Mouse (Mus musculus): ENCODE measurements around the gene Gm20388. TPM values are rescaled to one million over a fixed set of nuclear protein-coding genes. Genes with fewer than 3 reads are reported as not detected.

Gene Gm20388
- total RNA-seq, 1 experiment from 2014 or later: 10.0 TPM

- no peak for ATAC-seq (replicated peaks; ENCODE audit: insufficient number of reproducible peaks, low FRiP score, low TSS enrichment, poor library complexity, severe bottlenecking)
Observed at GRCm38 (mm10) chr8:124286461-124287124, 4376.0 kb downstream of the Gm20388 start.

- no peak for ATAC-seq (replicated peaks; ENCODE audit: insufficient number of reproducible peaks, low FRiP score, low TSS enrichment, poor library complexity, severe bottlenecking)
Observed at GRCm38 (mm10) chr8:124288215-124288864, 4377.7 kb downstream of the Gm20388 start.

- no peak for ATAC-seq (replicated peaks; ENCODE audit: insufficient number of reproducible peaks, low FRiP score, low TSS enrichment, poor library complexity, severe bottlenecking)
Observed at GRCm38 (mm10) chr8:124289481-124290050, 4378.9 kb downstream of the Gm20388 start.

- ATAC-seq (replicated peaks; ENCODE audit: insufficient number of reproducible peaks, low FRiP score, low TSS enrichment, poor library complexity, severe bottlenecking): no peak
Observed at GRCm38 (mm10) chr8:124290911-124291691, 4380.5 kb downstream of the Gm20388 start.

GRCm38 (mm10) chr8:124291693-124292092 is 4381.1 kb downstream of the Gm20388 start:
- ATAC-seq (replicated peaks; ENCODE audit: insufficient number of reproducible peaks, low FRiP score, low TSS enrichment, poor library complexity, severe bottlenecking): no peak

- ATAC-seq (replicated peaks; ENCODE audit: insufficient number of reproducible peaks, low FRiP score, low TSS enrichment, poor library complexity, severe bottlenecking): no peak
Observed at GRCm38 (mm10) chr8:124292965-124293364, 4382.3 kb downstream of the Gm20388 start.

GRCm38 (mm10) chr8:124294425-124294824 is 4383.8 kb downstream of the Gm20388 start:
- no peak for ATAC-seq (replicated peaks; ENCODE audit: insufficient number of reproducible peaks, low FRiP score, low TSS enrichment, poor library complexity, severe bottlenecking)

- no peak for ATAC-seq (replicated peaks; ENCODE audit: insufficient number of reproducible peaks, low FRiP score, low TSS enrichment, poor library complexity, severe bottlenecking)
Observed at GRCm38 (mm10) chr8:124294900-124295299, 4384.3 kb downstream of the Gm20388 start.

GRCm38 (mm10) chr8:124295357-124295756 is 4384.7 kb downstream of the Gm20388 start:
- no peak for ATAC-seq (replicated peaks; ENCODE audit: insufficient number of reproducible peaks, low FRiP score, low TSS enrichment, poor library complexity, severe bottlenecking)

GRCm38 (mm10) chr8:124301512-124301911 is 4390.9 kb downstream of the Gm20388 start:
- ATAC-seq (replicated peaks; ENCODE audit: insufficient number of reproducible peaks, low FRiP score, low TSS enrichment, poor library complexity, severe bottlenecking): no peak

- no peak for ATAC-seq (replicated peaks; ENCODE audit: insufficient number of reproducible peaks, low FRiP score, low TSS enrichment, poor library complexity, severe bottlenecking)
Observed at GRCm38 (mm10) chr8:124301935-124302555, 4391.4 kb downstream of the Gm20388 start.

GRCm38 (mm10) chr8:124303211-124303902 is 4392.7 kb downstream of the Gm20388 start:
- ATAC-seq (replicated peaks; ENCODE audit: insufficient number of reproducible peaks, low FRiP score, low TSS enrichment, poor library complexity, severe bottlenecking): no peak

GRCm38 (mm10) chr8:124304141-124304540 is 4393.5 kb downstream of the Gm20388 start:
- ATAC-seq (replicated peaks; ENCODE audit: insufficient number of reproducible peaks, low FRiP score, low TSS enrichment, poor library complexity, severe bottlenecking): no peak

GRCm38 (mm10) chr8:124306574-124306973 is 4395.9 kb downstream of the Gm20388 start:
- no peak for ATAC-seq (replicated peaks; ENCODE audit: insufficient number of reproducible peaks, low FRiP score, low TSS enrichment, poor library complexity, severe bottlenecking)

GRCm38 (mm10) chr8:124307700-124308099 is 4397.1 kb downstream of the Gm20388 start:
- no peak for ATAC-seq (replicated peaks; ENCODE audit: insufficient number of reproducible peaks, low FRiP score, low TSS enrichment, poor library complexity, severe bottlenecking)

- no peak for ATAC-seq (replicated peaks; ENCODE audit: insufficient number of reproducible peaks, low FRiP score, low TSS enrichment, poor library complexity, severe bottlenecking)
Observed at GRCm38 (mm10) chr8:124310509-124310908, 4399.9 kb downstream of the Gm20388 start.

- ATAC-seq (replicated peaks; ENCODE audit: insufficient number of reproducible peaks, low FRiP score, low TSS enrichment, poor library complexity, severe bottlenecking): no peak
Observed at GRCm38 (mm10) chr8:124311111-124311510, 4400.5 kb downstream of the Gm20388 start.

GRCm38 (mm10) chr8:124311723-124312122 is 4401.1 kb downstream of the Gm20388 start:
- no peak for ATAC-seq (replicated peaks; ENCODE audit: insufficient number of reproducible peaks, low FRiP score, low TSS enrichment, poor library complexity, severe bottlenecking)

Data from monocyte, adult 5-6 weeks (primary cell).